Mouse (Mus musculus) lung, embryonic 14.5 days (tissue): ENCODE results near the gene Hs2st1. TPM values are rescaled to one million over a fixed set of nuclear protein-coding genes. Genes with fewer than 3 reads are reported as not detected.
A peak's percentile ranks its signal among the peaks of the same experiment; 100 is the strongest.

ENCODE experiments used
- ATAC-seq: fragments of 200-750 bp; cut with Nextera tagmentation; 2 replicates; pipeline ENCODE4 v1.8.0; 2017; ENCODE audit warnings: mild to moderate bottlenecking, moderate TSS enrichment, moderate library complexity; ENCODE audit not compliant: insufficient read depth
- DNase-seq: peaks from one replicate; pipeline ENCODE4 v3.0.0-alpha.2; 2015
- H3K27ac ChIP-seq: fragments of 300-500 bp; sonication (generic); 2 replicates; pipeline ENCODE4 v1.5.1; 2014; ENCODE audit warnings: low read depth, mild to moderate bottlenecking, moderate library complexity
- H3K27me3 ChIP-seq: fragments of 300-500 bp; sonication (generic); 2 replicates; pipeline ENCODE4 v1.6.1; 2014; ENCODE audit warnings: low read length, control low read depth; ENCODE audit not compliant: insufficient read depth
- H3K36me3 ChIP-seq: fragments of 300-500 bp; sonication (generic); 2 replicates; pipeline ENCODE4 v1.6.1; 2014; ENCODE audit warnings: control low read depth; ENCODE audit not compliant: insufficient read depth
- H3K4me1 ChIP-seq: fragments of 300-500 bp; sonication (generic); 2 replicates; pipeline ENCODE4 v1.6.1; 2014; ENCODE audit warnings: antibody characterized with exemption, control low read depth; ENCODE audit not compliant: insufficient read depth
- H3K4me2 ChIP-seq: fragments of 300-500 bp; sonication (generic); 2 replicates; pipeline ENCODE4 v1.6.1; 2014; ENCODE audit warnings: mild to moderate bottlenecking
- H3K4me3 ChIP-seq: fragments of 300-500 bp; sonication (generic); 2 replicates; pipeline ENCODE4 v1.5.1; 2014; ENCODE audit warnings: low read depth, low read length
- H3K9ac ChIP-seq: fragments of 300-500 bp; sonication (generic); 2 replicates; pipeline ENCODE4 v1.6.1; 2014
- H3K9me3 ChIP-seq: fragments of 300-500 bp; sonication (generic); 2 replicates; pipeline ENCODE4 v1.6.1; 2016; ENCODE audit warnings: low read depth, low read length, control low read depth
- CTCF ChIP-seq: IDR thresholded peaks from 2 replicates; pipeline ENCODE4 v1.5.1; 2016; ENCODE audit warnings: antibody characterized with exemption, low read depth
- WGBS: fragments of 180-500 bp; shearing (Covaris S2); extraction: QIAGEN DNeasy Blood & Tissue Kit; methylation state at CpG from one replicate; pipeline ENCODE4 v1.1.7; 2014; 5-methylcytosine and 5-hydroxymethylcytosine counted together
- polyA plus RNA-seq: library from polyadenylated mRNA; unstranded; fragments of >200 nt; fragmentation: Nextera tagmentation; extraction: Ambion mirVana; gene quantifications from 2 replicates; pipeline ENCODE4 v1.2.1, GENCODE M21; 2014

Gene Hs2st1
- polyA plus RNA-seq, 1 experiment from 2014 or later: 11.9 TPM

DNA sequence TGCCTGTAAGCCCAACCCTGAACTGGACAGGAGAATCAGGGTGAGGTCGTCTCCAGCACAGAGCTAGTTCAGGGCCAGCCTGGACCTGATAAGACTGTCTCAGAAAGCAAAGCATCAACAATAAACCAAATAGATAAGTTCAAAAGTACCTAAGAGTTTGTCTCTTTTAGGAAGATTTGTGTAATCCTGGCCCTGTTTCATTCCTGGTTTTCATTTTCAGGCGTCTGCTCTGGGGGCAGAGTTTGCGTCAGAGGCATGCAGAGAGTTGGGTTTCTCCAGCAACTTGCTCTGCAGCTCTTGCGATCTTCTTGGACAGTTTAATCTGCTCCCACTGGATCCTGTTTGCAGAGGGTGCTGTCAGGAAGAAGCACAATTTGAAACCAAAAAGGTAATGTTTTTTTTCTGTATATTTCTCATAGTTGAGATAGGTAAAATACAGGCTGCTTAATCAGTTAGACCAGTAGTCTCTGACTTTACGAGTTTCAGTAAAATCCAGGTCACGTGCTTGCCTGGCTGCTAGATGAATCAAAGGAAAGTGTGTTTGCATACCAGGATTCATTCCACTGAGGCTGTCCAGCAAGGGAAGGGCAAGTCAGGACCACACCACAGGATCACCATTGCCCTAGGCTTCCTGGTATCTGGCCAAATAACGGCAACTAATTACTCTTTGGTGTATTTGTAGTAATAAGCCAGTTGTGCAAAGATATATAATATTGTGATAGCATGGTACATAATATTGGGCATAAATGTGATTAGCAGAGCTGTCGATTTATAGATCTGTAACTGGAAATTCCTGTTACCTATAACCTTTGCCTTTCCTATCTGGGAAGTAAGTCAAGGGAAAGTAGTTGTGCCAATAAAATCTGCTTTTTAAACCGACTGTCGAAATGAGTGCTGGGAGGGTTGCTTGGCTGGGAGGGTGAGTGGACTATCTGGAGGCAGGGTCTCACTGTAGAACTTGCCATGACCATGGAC, 7.7 kb upstream of the Hs2st1 start:
- H3K27ac ChIP-seq: no peak overlapping the region
- no peaks in the 10 kb centered on the region for H3K9me3 ChIP-seq
- no peak for DNase-seq
- peaks cover 5% of the 10 kb centered on the region; the same call in 1 of the 2 replicates for H3K4me1 ChIP-seq
- no peak overlapping the region for H3K4me2 ChIP-seq
- H3K4me3 ChIP-seq: no peak overlapping the region
- H3K9ac ChIP-seq: no peak overlapping the region
- H3K36me3 ChIP-seq: peaks cover 52% of the 10 kb centered on the region
- ATAC-seq: no peak
- TF ChIP-seq CTCF: no peak
- no peaks in the 10 kb centered on the region for H3K27me3 ChIP-seq
- WGBS: 73% methylated on average over 10 of the region's 10 CpGs

DNA sequence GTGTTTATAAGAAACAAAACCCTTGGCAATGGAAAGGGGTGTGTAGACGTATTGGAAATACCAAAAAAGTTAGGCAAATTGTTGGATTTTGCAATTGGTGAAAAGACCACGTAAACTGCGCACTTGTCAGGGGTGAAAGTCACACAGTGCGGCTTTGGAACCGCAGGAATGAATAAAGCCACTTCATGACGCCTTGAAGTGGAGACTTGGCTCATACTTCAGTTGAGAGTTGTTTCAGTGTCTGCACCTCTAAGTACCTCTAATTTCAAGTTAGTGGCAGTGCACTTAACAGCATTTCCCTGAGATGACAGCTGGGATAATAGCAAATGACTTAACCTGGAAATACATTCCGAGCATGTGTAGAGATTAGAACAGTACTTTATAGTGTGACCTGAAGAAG, 4.3 kb upstream of the Hs2st1 start:
- Histone ChIP-seq H3K4me2 (peak overlapping the region; percentile 20; the same call in 1 of the 2 replicates), H3K27me3 (no peaks in the 10 kb centered on the region), H3K9ac (no peak overlapping the region), H3K36me3 (peaks cover 38% of the 10 kb centered on the region), H3K9me3 (no peaks in the 10 kb centered on the region), H3K4me3 (no peak overlapping the region), H3K27ac (no peak overlapping the region), H3K4me1 (no peaks in the 10 kb centered on the region; the same call in 1 of the 2 replicates)
- TF ChIP-seq CTCF: no peak
- ATAC-seq: no peak
- WGBS: 67% methylated on average over 7 of the region's 7 CpGs
- peak; percentile 80 for DNase-seq

DNA sequence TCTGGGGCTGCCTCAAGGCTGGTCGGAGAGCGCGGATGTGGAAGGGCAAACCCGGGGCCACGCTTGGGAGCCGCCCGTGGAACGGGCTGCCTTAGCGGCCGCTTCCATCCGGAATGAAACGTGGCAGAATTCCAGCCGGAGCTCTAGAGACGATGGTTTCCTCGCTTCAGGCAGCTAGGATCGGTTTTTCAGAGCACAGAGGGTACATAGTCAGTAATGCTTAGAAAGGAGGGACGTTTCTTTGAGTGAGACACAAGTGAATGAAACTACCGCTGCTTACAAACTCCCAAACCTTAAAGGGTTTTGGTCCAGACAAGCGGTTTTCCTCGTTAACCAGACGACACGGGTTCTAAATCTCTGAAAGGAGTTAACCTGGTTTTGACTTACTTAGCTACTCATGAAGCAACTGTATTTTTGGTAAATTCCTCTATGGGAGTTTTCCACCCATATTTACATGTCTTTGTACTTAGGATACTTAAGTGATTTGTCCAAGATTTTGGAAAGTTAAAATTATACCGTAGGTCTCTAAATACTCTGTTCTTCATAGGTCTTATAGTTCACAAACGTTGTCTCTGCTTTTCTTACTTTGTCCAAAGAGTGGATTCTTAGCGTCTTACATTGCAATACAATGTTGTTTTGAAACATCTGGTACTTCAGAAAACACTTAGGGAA, 971 bp upstream of the Hs2st1 start:
- Histone ChIP-seq H3K4me2 (peak overlapping the region; percentile 69), H3K9me3 (no peaks in the 10 kb centered on the region), H3K4me3 (peak overlapping the region; percentile 85), H3K4me1 (no peaks in the 10 kb centered on the region; the same call in 1 of the 2 replicates), H3K27ac (peak overlapping the region; percentile 89), H3K36me3 (peaks cover 19% of the 10 kb centered on the region; the same call in 1 of the 2 replicates), H3K27me3 (no peaks in the 10 kb centered on the region), H3K9ac (peak overlapping the region; percentile 92)
- no peak for TF ChIP-seq CTCF
- under 1% methylated on average over 25 of the region's 25 CpGs for WGBS
- no peak for ATAC-seq
- DNase-seq: peak; percentile 88

- peak overlapping the region; percentile 97 for H3K4me2 ChIP-seq
- ATAC-seq: peak; percentile 16
Measured at GRCm38 (mm10) chr3:144569401-144569971, 495 bp downstream of the Hs2st1 start.

DNA sequence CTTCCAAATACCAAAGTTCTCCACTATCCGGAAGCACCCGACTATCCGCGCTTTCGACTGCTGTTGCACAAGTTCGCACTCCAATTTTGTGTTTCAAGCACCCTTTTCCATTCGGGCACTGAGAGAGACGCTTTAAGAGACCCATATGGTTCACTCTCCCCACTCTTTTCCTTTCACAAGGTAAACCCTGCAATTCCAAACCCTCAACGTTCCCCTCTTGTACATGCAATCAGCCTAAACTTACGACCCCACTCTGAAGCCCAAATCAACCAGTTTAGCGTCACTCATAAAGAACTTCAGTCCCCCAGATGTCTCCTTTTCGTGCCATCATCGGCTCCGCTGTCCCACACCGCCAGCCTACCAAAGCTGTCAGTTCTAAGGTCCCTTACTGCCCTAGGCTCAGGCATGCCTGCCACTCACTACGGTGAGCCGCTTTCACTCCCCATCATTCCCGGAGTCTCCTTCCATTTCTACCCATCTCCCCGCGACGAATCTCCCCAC, 1.1 kb downstream of the Hs2st1 start:
- Histone ChIP-seq H3K9me3 (no peaks in the 10 kb centered on the region), H3K36me3 (peaks cover 15% of the 10 kb centered on the region; the same call in 1 of the 2 replicates), H3K4me1 (no peaks in the 10 kb centered on the region; the same call in 1 of the 2 replicates), H3K27me3 (no peaks in the 10 kb centered on the region), H3K4me3 (peak overlapping the region; percentile 85), H3K27ac (no peak overlapping the region), H3K4me2 (peak overlapping the region; percentile 97), H3K9ac (peak overlapping the region; percentile 83)
- TF ChIP-seq CTCF: no peak
- DNase-seq (peak; percentile 69), ATAC-seq (no peak)
- under 1% methylated on average over 21 of the region's 21 CpGs for WGBS

More at GRCm38 (mm10) chr3:144569401-144569971, 495 bp downstream of the Hs2st1 start:
- Histone ChIP-seq H3K4me3 (peak overlapping the region; percentile 85), H3K27ac (peak overlapping the region; percentile 87), H3K36me3 (peaks cover 15% of the 10 kb centered on the region; the same call in 1 of the 2 replicates), H3K9ac (peak overlapping the region; percentile 83), H3K4me1 (no peaks in the 10 kb centered on the region; the same call in 1 of the 2 replicates), H3K27me3 (no peaks in the 10 kb centered on the region), H3K9me3 (no peaks in the 10 kb centered on the region)
- WGBS: 0% methylated on average over 45 of the region's 47 CpGs
- peak; percentile 61 for DNase-seq
- TF ChIP-seq CTCF: no peak

- no peaks in the 10 kb centered on the region for H3K4me1 ChIP-seq
- no peaks in the 10 kb centered on the region for H3K36me3 ChIP-seq
- H3K4me2 ChIP-seq: no peak overlapping the region
- no peaks in the 10 kb centered on the region for H3K9me3 ChIP-seq
- no peak overlapping the region for H3K9ac ChIP-seq
- H3K27me3 ChIP-seq: no peaks in the 10 kb centered on the region
- 65% methylated on average over 7 of the region's 7 CpGs for WGBS
- no peak overlapping the region for H3K4me3 ChIP-seq
- no peak for ATAC-seq
- DNase-seq: no peak
- no peak for TF ChIP-seq CTCF
- H3K27ac ChIP-seq: no peak overlapping the region
Measured at GRCm38 (mm10) chr3:144565212-144565611, 4.8 kb downstream of the Hs2st1 start.
